Mouse (Mus musculus) frontal cortex, adult 2 months (tissue): ENCODE data around the gene Zfhx2. TPM values are rescaled to one million over a fixed set of nuclear protein-coding genes. Genes with fewer than 3 reads are reported as not detected.

ENCODE experiments used
- polyA plus RNA-seq: library from polyadenylated mRNA; depleted of rRNA; stranded (reverse); fragments of >200 nt; gene quantifications from 2 replicates; pipeline ENCODE4 v1.2.3, GENCODE M21; 2012; rRNA removed

Zfhx2 gene
- polyA plus RNA-seq, 1 experiment: 13.4 TPM

Other genes with a start within 250 kb of the Zfhx2 start
- gene Homez, start 221.4 kb downstream of the Zfhx2 start, polyA plus RNA-seq: 8.7 and 9.0 TPM in 2 replicates
- gene Ppp1r3e, start 214.8 kb downstream of the Zfhx2 start, polyA plus RNA-seq: 13.7 and 16.1 TPM in 2 replicates
- gene Bcl2l2, start 208.9 kb downstream of the Zfhx2 start, polyA plus RNA-seq: 92.6 and 107 TPM in 2 replicates
- 0.90 TPM in 1 of 2 replicates, not detected in the other for gene Gm20521, start 208.9 kb downstream of the Zfhx2 start, polyA plus RNA-seq
- 466 and 555 TPM in 2 replicates for gene Pabpn1, start 199.8 kb downstream of the Zfhx2 start, polyA plus RNA-seq
- 744 and 786 TPM in 2 replicates for gene Slc22a17, start 179.2 kb downstream of the Zfhx2 start, polyA plus RNA-seq
- gene Efs, start 166.2 kb downstream of the Zfhx2 start, polyA plus RNA-seq: 13.4 and 14.5 TPM in 2 replicates
- gene Il25, start 159.6 kb downstream of the Zfhx2 start, polyA plus RNA-seq: 0.46 and 0.90 TPM in 2 replicates
- 120 and 147 TPM in 2 replicates for gene Cmtm5, start 156.1 kb downstream of the Zfhx2 start, polyA plus RNA-seq
- gene Myh6, start 125.4 kb downstream of the Zfhx2 start, polyA plus RNA-seq: 0.02 and 0.17 TPM in 2 replicates
- not detected in 2 replicates for gene Gm17428, start 115.4 kb downstream of the Zfhx2 start, polyA plus RNA-seq
- 26.8 and 29.3 TPM in 2 replicates for gene Myh7, start 97.7 kb downstream of the Zfhx2 start, polyA plus RNA-seq
- gene Ngdn, start 76.9 kb downstream of the Zfhx2 start, polyA plus RNA-seq: 36.5 and 37.2 TPM in 2 replicates
- gene Thtpa, start 2.5 kb upstream of the Zfhx2 start, polyA plus RNA-seq: 14.4 and 15.5 TPM in 2 replicates
- gene Ap1g2, start 14.3 kb upstream of the Zfhx2 start, polyA plus RNA-seq: 15.5 and 18.3 TPM in 2 replicates
- 228 and 231 TPM in 2 replicates for gene Jph4, start 24.6 kb upstream of the Zfhx2 start, polyA plus RNA-seq
- 0.27 and 0.32 TPM in 2 replicates for gene Dhrs2, start 129.7 kb upstream of the Zfhx2 start, polyA plus RNA-seq